8 mouse cellular contexts compared by ENCODE assay signal in genomic region chr9:57074822-57075603, GRCm38 (mm10). TPM values are rescaled to one million over a fixed set of nuclear protein-coding genes. Genes with fewer than 3 reads are reported as not detected.
DNase-seq lines count a peak whose midpoint lies in the region; ATAC-seq and TF ChIP-seq lines count a peak whose summit lies in the region.

No protein-coding gene starts in this region.

- no peaks in the 10 kb centered on the region for H3K36me3 ChIP-seq in ES-Bruce4 (ENCODE audit: control insufficient read depth, insufficient read depth, low read length, poor library complexity, severe bottlenecking)
- no peaks in the 10 kb centered on the region for H3K36me3 ChIP-seq in heart, embryonic 16.5 days (ENCODE audit: control insufficient read depth, insufficient read depth)
- H3K36me3 ChIP-seq in lung, embryonic 15.5 days, result no peaks in the 10 kb centered on the region

- no peaks in the 10 kb centered on the region for H3K27me3 ChIP-seq in ES-Bruce4 (ENCODE audit: control insufficient read depth, insufficient read depth, low read length, poor library complexity, severe bottlenecking)
- no peaks in the 10 kb centered on the region for H3K27me3 ChIP-seq in heart, embryonic 16.5 days (ENCODE audit: control insufficient read depth, insufficient read depth, low read length)
- H3K27me3 ChIP-seq in lung, embryonic 15.5 days, result no peaks in the 10 kb centered on the region

- peak overlapping the region; percentile 81 for H3K4me2 ChIP-seq in heart, embryonic 16.5 days (ENCODE audit: low read depth, low read length)
- peak overlapping the region; percentile 84 for H3K4me2 ChIP-seq in lung, embryonic 15.5 days

- peak; percentile 28 for ATAC-seq in erythroid progenitor cell, adult 5-6 weeks (replicated peaks; ENCODE audit: low FRiP score, poor library complexity, severe bottlenecking)
- ATAC-seq in heart, embryonic 16.5 days (replicated peaks; ENCODE audit: extremely low read depth, insufficient read depth, low FRiP score), result no peak
- ATAC-seq in lung, embryonic 15.5 days (ENCODE audit: borderline replicate concordance, extremely low read depth, low FRiP score, low TSS enrichment), result no peak

- WGBS in heart, embryonic 16.5 days, result 8% methylated on average over 17 of the region's 17 CpGs
- 3% methylated on average over 17 of the region's 17 CpGs for WGBS in lung, embryonic 15.5 days

- no peak for TF ChIP-seq EP300 in ES-Bruce4 (IDR thresholded peaks at IDR 0.05; ENCODE audit: insufficient read depth, low read depth, low read length)

- H3K9ac ChIP-seq in ES-Bruce4 (ENCODE audit: low read depth, poor library complexity, severe bottlenecking), result peak overlapping the region; percentile 72
- H3K9ac ChIP-seq in heart, embryonic 16.5 days (ENCODE audit: low read length), result peak overlapping the region; percentile 87
- H3K9ac ChIP-seq in lung, embryonic 15.5 days, result peak overlapping the region; percentile 60

- no peaks in the 10 kb centered on the region for H3K9me3 ChIP-seq in ES-Bruce4 (replicated peaks; ENCODE audit: control insufficient read depth, insufficient read depth, low read length, poor library complexity, severe bottlenecking)
- H3K9me3 ChIP-seq in heart, embryonic 16.5 days (replicated peaks; ENCODE audit: control insufficient read depth, low read length), result no peaks in the 10 kb centered on the region
- no peaks in the 10 kb centered on the region for H3K9me3 ChIP-seq in lung, embryonic 15.5 days

- no peak for TF ChIP-seq POLR2A in ES-Bruce4 (IDR thresholded peaks at IDR 0.05; ENCODE audit: insufficient read depth, low read length)
- no peak for TF ChIP-seq POLR2A in brain, embryonic 14.5 days (IDR thresholded peaks at IDR 0.05; ENCODE audit: borderline replicate concordance, extremely low read depth, insufficient read depth, insufficient read length, poor library complexity, severe bottlenecking)

- no peaks in the 10 kb centered on the region for H3K4me1 ChIP-seq in ES-Bruce4 (ENCODE audit: control insufficient read depth, insufficient read depth, low read length)
- H3K4me1 ChIP-seq in heart, embryonic 16.5 days (ENCODE audit: control insufficient read depth, insufficient read depth, low read length), result peaks cover 26% of the 10 kb centered on the region
- H3K4me1 ChIP-seq in lung, embryonic 15.5 days, result peaks cover 29% of the 10 kb centered on the region

- peak; percentile 82 for DNase-seq in brain, embryonic 14.5 days (ENCODE audit: low read depth)
- DNase-seq in kidney, postnatal 36 days, result peak; percentile 81 to 84
- DNase-seq in ovary, postnatal 36 days (ENCODE audit: low spot score), result peak; percentile 65
- peak; percentile 66 to 78 for DNase-seq in thymus, postnatal 36 days

- peak overlapping the region; percentile 89 for H3K4me3 ChIP-seq in ES-Bruce4 (ENCODE audit: low read depth, low read length)
- H3K4me3 ChIP-seq in heart, embryonic 16.5 days (ENCODE audit: low read length), result peak overlapping the region; percentile 91
- peak overlapping the region; percentile 83 for H3K4me3 ChIP-seq in lung, embryonic 15.5 days

- H3K27ac ChIP-seq in ES-Bruce4 (ENCODE audit: insufficient read depth, low read length), result peak overlapping the region; percentile 94
- H3K27ac ChIP-seq in heart, embryonic 16.5 days (ENCODE audit: low read length), result peak overlapping the region; percentile 98
- H3K27ac ChIP-seq in lung, embryonic 15.5 days, result peak overlapping the region; percentile 100

- no peak for TF ChIP-seq CTCF in ES-Bruce4 (IDR thresholded peaks at IDR 0.05; ENCODE audit: low read depth, low read length)
- TF ChIP-seq CTCF in brain, embryonic 14.5 days (IDR thresholded peaks at IDR 0.05; ENCODE audit: borderline replicate concordance, extremely low read depth, insufficient read depth, insufficient read length), result no peak

RNA-seq across cellular contexts. Expression of gene Sin3a, which starts 3.2 kb away (rescaled TPM):
- polyA plus RNA-seq in ES-Bruce4 (2011; ENCODE audit: insufficient read depth, insufficient read length, low read depth, missing spikeins), result 141 and 151 TPM in 2 replicates
- polyA plus RNA-seq in brain, embryonic 14.5 days (2012; rRNA removed), result 79.3 and 101 TPM in 2 replicates
- total RNA-seq in erythroid progenitor cell, adult 5-6 weeks (2015; ENCODE audit: low replicate concordance), result 71.7 and 122 TPM in 2 replicates
- 59.9 and 75.3 TPM in 2 replicates for total RNA-seq in erythroid progenitor cell, adult 5-6 weeks (2017; ENCODE audit: low replicate concordance)
- 20.6 and 22.9 TPM in 2 replicates for polyA plus RNA-seq in heart, embryonic 16.5 days (2015; fragmentation: Nextera tagmentation; extraction: Ambion mirVana)
- 33.5 and 33.9 TPM in 2 replicates for polyA plus RNA-seq in lung, embryonic 15.5 days (2015; fragmentation: Nextera tagmentation; extraction: Ambion mirVana)

RNA-seq across cellular contexts. Expression of gene Man2c1, which starts 55.5 kb away (rescaled TPM):
- 79.9 and 86.8 TPM in 2 replicates for polyA plus RNA-seq in ES-Bruce4 (2011; ENCODE audit: insufficient read depth, insufficient read length, low read depth, missing spikeins)
- 204 and 254 TPM in 2 replicates for polyA plus RNA-seq in brain, embryonic 14.5 days (2012; rRNA removed)
- 22.3 and 32.3 TPM in 2 replicates for total RNA-seq in erythroid progenitor cell, adult 5-6 weeks (2015; ENCODE audit: low replicate concordance)
- total RNA-seq in erythroid progenitor cell, adult 5-6 weeks (2017; ENCODE audit: low replicate concordance), result 18.6 and 29.7 TPM in 2 replicates
- polyA plus RNA-seq in heart, embryonic 16.5 days (2015; fragmentation: Nextera tagmentation; extraction: Ambion mirVana), result 58.0 and 60.3 TPM in 2 replicates
- 59.6 and 63.0 TPM in 2 replicates for polyA plus RNA-seq in lung, embryonic 15.5 days (2015; fragmentation: Nextera tagmentation; extraction: Ambion mirVana)
